Mouse (Mus musculus): ENCODE measurements around the gene Tmem56. TPM values are rescaled to one million over a fixed set of nuclear protein-coding genes. Genes with fewer than 3 reads are reported as not detected.

Gene Tmem56
- total and polyA plus RNA-seq, 3 experiments = 0.32 to 0.39 TPM; not detected in 1

- Histone ChIP-seq H3K79me2 (ENCODE audit: control insufficient read depth, insufficient read depth, low read length, poor library complexity) (no peaks in the 10 kb centered on the region), H3K27ac (ENCODE audit: control insufficient read depth, low read depth, low read length) (no peak overlapping the region), H3K36me3 (ENCODE audit: control insufficient read depth in 1 of 2, insufficient read depth in 2 of 2, low read length in 2 of 2) (peaks cover 0 to 2% of the 10 kb centered on the region in 2 experiments; a peak in 1 of 4 replicates), H3K9me3 (replicated peaks; ENCODE audit: insufficient read depth, low read length) (no peaks in the 10 kb centered on the region), H3K4me3 (ENCODE audit: control insufficient read depth in 1 of 2, insufficient read depth in 1 of 2, low read depth in 2 of 2, low read length in 2 of 2) (no peak overlapping the region), H3K27me3 (ENCODE audit: control insufficient read depth in 1 of 2, insufficient read depth in 2 of 2, low read length in 2 of 2) (no peaks in the 10 kb centered on the region), H3K4me1 (ENCODE audit: control insufficient read depth in 1 of 2, insufficient read depth in 2 of 2, low read length in 2 of 2) (peaks cover 0 to 10% of the 10 kb centered on the region in 2 experiments; a peak in 2 of 4 replicates), H3K9ac (ENCODE audit: control insufficient read depth, low read depth, low read length, poor library complexity, severe bottlenecking) (peak overlapping the region; percentile 45)
- TF ChIP-seq MAFK (IDR thresholded peaks at IDR 0.05; ENCODE audit: borderline replicate concordance, low read depth, low read length) (no peak), CHD1 (IDR thresholded peaks at IDR 0.05; ENCODE audit: low read depth, low read length) (no peak), TAL1 (IDR thresholded peaks at IDR 0.05; ENCODE audit: low read length) (no peak), SIN3A (IDR thresholded peaks at IDR 0.05; ENCODE audit: low read length) (0 out of 2 replicates have a peak, but pooled peaks have one; percentile 18), HCFC1 (IDR thresholded peaks at IDR 0.05; ENCODE audit: low read depth, low read length) (0 out of 2 replicates have a peak, but pooled peaks have one; percentile 32), USF1 (IDR thresholded peaks at IDR 0.05; ENCODE audit: low read depth, low read length) (no peak), POLR2AphosphoS2 (IDR thresholded peaks at IDR 0.05; ENCODE audit: low read length) (no peak), CTCF (IDR thresholded peaks at IDR 0.05 in 2 of 3, conservative IDR thresholded peaks at IDR 0.05 in 1 of 3; ENCODE audit: control insufficient read depth in 1 of 3, insufficient read depth in 1 of 3, low read depth in 2 of 3, low read length in 3 of 3, poor library complexity in 1 of 3, severe bottlenecking in 1 of 3) (peak; percentile 91 to 94 (median 92)), ETS1 (IDR thresholded peaks at IDR 0.05; ENCODE audit: low read depth, low read length) (no peak), UBTF (IDR thresholded peaks at IDR 0.05; ENCODE audit: borderline replicate concordance, insufficient read depth, low read depth, low read length) (no peak), MYC (IDR thresholded peaks at IDR 0.05; ENCODE audit: low read depth, low read length) (no peak), BHLHE40 (IDR thresholded peaks at IDR 0.05; ENCODE audit: borderline replicate concordance, low read depth, low read length) (no peak), EP300 (IDR thresholded peaks at IDR 0.05; ENCODE audit: low read depth in 1 of 2, low read length in 2 of 2) (no peak), MAX (IDR thresholded peaks at IDR 0.05; ENCODE audit: low read length) (no peak), RCOR1 (IDR thresholded peaks at IDR 0.05; ENCODE audit: low read depth, low read length) (no peak), MAZ (IDR thresholded peaks at IDR 0.05; ENCODE audit: low read depth, low read length) (no peak), MYB (IDR thresholded peaks at IDR 0.05; ENCODE audit: low read depth, low read length) (no peak), MXI1 (IDR thresholded peaks at IDR 0.05; ENCODE audit: low read depth, low read length) (no peak), ZMIZ1 (IDR thresholded peaks at IDR 0.05; ENCODE audit: low read depth, low read length) (no peak), POLR2AphosphoS5 (IDR thresholded peaks at IDR 0.05; ENCODE audit: borderline replicate concordance, low read depth, low read length) (no peak), NELFE (IDR thresholded peaks at IDR 0.05; ENCODE audit: low read depth, low read length) (no peak), MEF2A (IDR thresholded peaks at IDR 0.05; ENCODE audit: extremely low read depth, insufficient replicate concordance, low read depth, low read length, poor library complexity, severe bottlenecking) (no peak), RAD21 (IDR thresholded peaks at IDR 0.05; ENCODE audit: low read depth, low read length) (peak; percentile 80), TBP (IDR thresholded peaks at IDR 0.05; ENCODE audit: low read depth, low read length) (no peak), NRF1 (IDR thresholded peaks at IDR 0.05; ENCODE audit: insufficient read depth, low read depth, low read length, poor library complexity, severe bottlenecking) (no peak), ZC3H11A (IDR thresholded peaks at IDR 0.05; ENCODE audit: low read depth, low read length) (peak; percentile 42; the same call in 1 of the 2 replicates), POLR2A (IDR thresholded peaks at IDR 0.05; ENCODE audit: control insufficient read depth in 1 of 2, insufficient read depth in 1 of 2, low read depth in 1 of 2, low read length in 2 of 2, poor library complexity in 1 of 2) (no peak), SMC3 (IDR thresholded peaks at IDR 0.05; ENCODE audit: low read depth, low read length) (peak; percentile 69), ZKSCAN1 (IDR thresholded peaks at IDR 0.05; ENCODE audit: low read depth, low read length) (no peak), JUND (IDR thresholded peaks at IDR 0.05; ENCODE audit: low read depth, low read length) (no peak), CHD2 (IDR thresholded peaks at IDR 0.05; ENCODE audit: low read length) (no peak), ZNF384 (IDR thresholded peaks at IDR 0.05; ENCODE audit: low read depth, low read length) (no peak), ELF1 (IDR thresholded peaks at IDR 0.05; ENCODE audit: low read depth, low read length) (peak; percentile 91)
- peak; percentile 87 for DNase-seq (ENCODE audit: low read depth, low spot score)
Measured at GRCm38 (mm10) chr3:121163271-121163819, 119.6 kb downstream of the Tmem56 start.
